Mouse (Mus musculus): Measurements from ENCODE around the gene Spats2l.

Spats2l gene

GRCm38 (mm10) chr1:57824966-57825759 is 51.2 kb downstream of the Spats2l start:
- no peak for DNase-seq (ENCODE audit: low spot score)

GRCm38 (mm10) chr1:57826245-57826644 is 52.3 kb downstream of the Spats2l start:
- no peak for DNase-seq (ENCODE audit: low spot score)

- no peak for DNase-seq (ENCODE audit: low spot score)
Measured at GRCm38 (mm10) chr1:57833145-57833544, 59.2 kb downstream of the Spats2l start.

GRCm38 (mm10) chr1:57835128-57835527 is 61.2 kb downstream of the Spats2l start:
- no peak for DNase-seq (ENCODE audit: low spot score)

GRCm38 (mm10) chr1:57836686-57837317 is 62.8 kb downstream of the Spats2l start:
- DNase-seq (ENCODE audit: low spot score): no peak

GRCm38 (mm10) chr1:57839863-57840262 is 65.9 kb downstream of the Spats2l start:
- DNase-seq (ENCODE audit: low spot score): no peak

- no peak for DNase-seq (ENCODE audit: low spot score)
Measured at GRCm38 (mm10) chr1:57845054-57845722, 71.2 kb downstream of the Spats2l start.

- DNase-seq (ENCODE audit: low spot score): no peak
Measured at GRCm38 (mm10) chr1:57846856-57847698, 73.1 kb downstream of the Spats2l start.

- no peak for DNase-seq (ENCODE audit: low spot score)
Measured at GRCm38 (mm10) chr1:57849087-57849486, 75.1 kb downstream of the Spats2l start.

- no peak for DNase-seq (ENCODE audit: low spot score)
Measured at GRCm38 (mm10) chr1:57849916-57850315, 76.0 kb downstream of the Spats2l start.

- DNase-seq (ENCODE audit: low spot score): no peak
Measured at GRCm38 (mm10) chr1:57851871-57852270, 77.9 kb downstream of the Spats2l start.

GRCm38 (mm10) chr1:57852562-57853271 is 78.8 kb downstream of the Spats2l start:
- no peak for DNase-seq (ENCODE audit: low spot score)

- DNase-seq (ENCODE audit: low spot score): no peak
Measured at GRCm38 (mm10) chr1:57857799-57858198, 83.8 kb downstream of the Spats2l start.

GRCm38 (mm10) chr1:57862024-57862423 is 88.1 kb downstream of the Spats2l start:
- DNase-seq (ENCODE audit: low spot score): no peak

- DNase-seq (ENCODE audit: low spot score): no peak
Measured at GRCm38 (mm10) chr1:57868651-57869050, 94.7 kb downstream of the Spats2l start.

GRCm38 (mm10) chr1:57872006-57872405 is 98.0 kb downstream of the Spats2l start:
- DNase-seq (ENCODE audit: low spot score): no peak

GRCm38 (mm10) chr1:57873996-57874395 is 100.0 kb downstream of the Spats2l start:
- no peak for DNase-seq (ENCODE audit: low spot score)

GRCm38 (mm10) chr1:57875109-57875508 is 101.1 kb downstream of the Spats2l start:
- DNase-seq (ENCODE audit: low spot score): no peak

GRCm38 (mm10) chr1:57875512-57875911 is 101.5 kb downstream of the Spats2l start:
- DNase-seq (ENCODE audit: low spot score): no peak

- DNase-seq (ENCODE audit: low spot score): no peak
Measured at GRCm38 (mm10) chr1:57878957-57879356, 105.0 kb downstream of the Spats2l start.

- DNase-seq (ENCODE audit: low spot score): no peak
Measured at GRCm38 (mm10) chr1:57884867-57885266, 110.9 kb downstream of the Spats2l start.

Measured in layer of hippocampus, adult 11-12 months (tissue).